Mouse (Mus musculus) A20 (cell line): Measurements from ENCODE around the gene Gnai2.

Source experiments
- DNase-seq: peaks from one replicate; pipeline ENCODE4 v3.0.0-alpha.2; 2011; ENCODE audit warnings: low read depth, low spot score

Gene Gnai2

DNA sequence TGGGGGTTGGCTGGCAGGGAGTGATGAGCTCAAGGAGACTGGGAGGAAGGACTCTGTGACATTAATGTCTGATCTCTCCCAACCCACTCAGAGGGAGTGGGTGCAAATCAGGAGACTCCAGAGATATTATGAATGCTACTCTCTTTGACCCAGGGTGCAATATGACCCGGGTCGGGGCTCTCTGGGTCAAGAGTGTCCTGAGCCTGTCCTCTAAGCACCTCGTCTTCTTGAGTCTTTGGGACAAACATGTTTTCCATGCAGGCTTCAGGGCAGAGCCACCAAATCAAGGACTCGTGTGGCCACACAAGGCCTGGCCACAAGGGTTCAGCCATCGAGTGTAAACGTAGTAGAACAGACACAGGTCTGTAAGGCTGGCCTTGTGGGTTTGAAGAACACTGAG is 22.9 kb upstream of the Gnai2 start:
- no peak for DNase-seq

DNA sequence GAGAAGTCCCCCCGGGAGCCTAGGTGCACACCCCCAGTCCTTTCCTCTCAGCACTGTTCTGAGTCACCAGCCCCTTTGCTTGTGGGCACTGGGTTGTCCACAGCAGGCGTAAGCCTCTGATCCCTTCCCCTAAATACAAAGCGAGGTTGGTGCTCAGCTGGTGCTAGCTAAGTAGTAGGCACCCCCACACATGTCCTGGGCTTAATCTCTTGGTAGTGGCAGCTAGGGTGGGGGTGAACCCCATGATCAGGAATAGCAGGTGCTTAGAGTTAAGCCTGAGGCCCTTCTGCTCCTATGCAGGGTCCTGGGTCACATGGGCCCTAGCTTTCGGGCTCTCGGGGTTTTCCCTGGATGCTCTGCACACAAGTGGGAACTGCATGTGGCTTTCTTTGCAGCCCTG is 22.0 kb upstream of the Gnai2 start:
- DNase-seq = no peak

DNA sequence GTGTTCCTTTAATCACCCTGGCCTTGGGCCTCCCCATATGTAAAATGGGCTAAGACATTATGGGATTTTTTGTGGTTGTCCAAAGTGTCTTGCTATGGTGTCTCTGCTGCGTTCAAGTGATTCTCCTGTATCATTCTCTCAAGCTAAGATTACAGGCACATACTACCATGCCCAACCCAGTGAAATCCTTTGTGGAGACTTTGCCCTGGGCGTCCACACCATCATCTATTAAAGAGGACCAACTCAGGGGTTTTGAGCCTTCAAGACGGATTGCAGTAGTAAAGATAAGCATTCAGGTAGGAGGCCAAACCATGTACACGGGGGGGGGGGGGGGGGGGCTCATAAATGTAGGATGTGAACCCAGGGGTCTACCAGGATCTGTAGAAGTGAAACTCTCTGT is 19.4 kb upstream of the Gnai2 start:
- DNase-seq = no peak

DNA sequence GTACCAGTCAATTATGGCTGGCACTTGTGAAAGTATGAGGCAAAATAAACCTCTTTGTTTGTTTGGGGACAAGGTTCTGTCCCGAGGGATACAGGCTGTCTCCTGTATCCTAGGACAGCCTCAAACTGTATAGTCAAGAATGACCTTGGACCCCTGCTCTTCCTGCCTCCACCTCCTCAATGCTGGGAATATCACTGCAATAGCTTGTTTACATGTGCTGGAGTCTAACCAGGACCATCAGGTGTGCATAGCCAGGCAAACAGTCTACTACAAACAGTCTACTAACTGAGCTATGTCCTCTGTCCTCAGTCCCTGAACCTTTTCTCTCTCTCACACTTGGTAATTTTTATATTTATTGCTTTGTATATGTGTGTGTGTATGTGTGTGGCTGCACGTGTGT is 18.3 kb upstream of the Gnai2 start:
- no peak for DNase-seq

DNA sequence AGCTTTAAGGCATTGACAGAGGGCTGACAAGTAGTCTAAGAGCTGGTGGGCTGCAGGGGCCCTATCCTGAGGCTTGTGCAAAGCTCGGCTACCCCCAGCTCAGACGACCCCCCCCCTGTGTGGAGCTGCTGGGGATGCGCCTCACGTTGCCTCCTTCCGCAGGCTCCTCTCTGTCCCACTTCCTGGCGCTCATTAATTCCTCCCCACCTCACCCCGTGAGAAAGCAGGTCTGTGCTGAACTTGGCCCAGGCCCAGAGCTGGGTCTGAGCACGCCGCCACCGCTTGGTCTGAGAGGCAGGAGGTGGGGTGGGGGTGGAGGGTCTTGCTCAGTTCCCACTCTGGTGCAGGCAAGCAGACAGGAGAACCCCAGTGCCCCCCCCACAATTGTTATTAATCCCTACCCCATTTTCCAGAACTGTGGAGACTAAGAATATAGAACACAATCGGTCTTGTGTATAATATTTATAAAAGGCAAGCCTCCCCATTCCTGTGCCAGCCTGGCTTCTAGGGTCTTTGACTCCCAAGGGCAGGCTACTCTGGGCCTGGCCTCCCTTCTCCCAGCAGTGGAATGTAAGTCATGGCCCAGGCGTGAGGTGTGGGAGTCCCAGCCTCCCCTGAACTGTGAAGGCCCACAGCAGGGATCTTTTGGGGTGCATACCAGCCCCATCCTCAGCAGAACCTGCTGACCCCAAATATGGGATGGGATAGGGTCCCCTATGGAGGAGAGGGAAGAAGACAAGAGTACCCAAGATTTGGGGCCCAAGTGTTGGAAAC is 15.7 kb upstream of the Gnai2 start:
- no peak for DNase-seq

DNA sequence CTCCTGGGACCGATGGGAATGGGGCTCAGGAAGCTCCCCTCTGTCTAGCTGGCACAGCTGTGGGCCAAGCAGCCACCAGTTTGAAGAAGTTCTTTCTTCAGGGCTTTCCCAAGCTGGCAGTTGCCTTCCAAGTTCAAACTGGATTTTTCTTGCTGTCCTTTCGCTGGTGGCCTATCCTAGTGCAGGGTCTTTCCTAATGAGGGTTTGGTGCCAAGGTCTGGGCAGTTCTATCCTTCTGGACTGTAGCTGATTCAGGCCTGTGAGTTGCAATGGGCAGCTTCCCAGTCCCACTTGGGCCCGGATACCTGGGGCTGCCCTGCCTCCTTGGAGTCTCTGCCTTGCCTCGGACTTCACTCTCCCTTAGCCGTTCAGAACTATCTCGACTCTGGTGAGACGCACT is 15.1 kb upstream of the Gnai2 start:
- DNase-seq = no peak

DNA sequence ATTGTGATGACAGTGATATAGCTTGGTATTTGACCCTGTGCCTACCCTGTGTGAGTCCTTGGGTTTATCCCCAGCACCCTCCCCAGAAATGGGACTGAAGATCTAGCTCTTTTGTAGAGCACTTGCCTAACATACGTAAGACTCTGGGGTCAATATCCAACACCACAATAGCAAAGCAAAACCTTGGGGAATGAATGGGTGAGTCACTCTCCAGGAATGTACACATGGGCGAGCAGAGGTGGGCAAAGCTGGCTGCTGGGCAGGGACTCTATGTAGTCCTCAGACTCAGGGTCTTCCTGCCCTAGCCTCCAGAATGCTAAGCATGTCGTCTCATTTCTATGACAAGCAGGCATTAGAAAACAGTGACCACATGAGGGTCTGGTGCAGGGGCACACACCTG is 13.6 kb upstream of the Gnai2 start:
- DNase-seq = no peak

DNA sequence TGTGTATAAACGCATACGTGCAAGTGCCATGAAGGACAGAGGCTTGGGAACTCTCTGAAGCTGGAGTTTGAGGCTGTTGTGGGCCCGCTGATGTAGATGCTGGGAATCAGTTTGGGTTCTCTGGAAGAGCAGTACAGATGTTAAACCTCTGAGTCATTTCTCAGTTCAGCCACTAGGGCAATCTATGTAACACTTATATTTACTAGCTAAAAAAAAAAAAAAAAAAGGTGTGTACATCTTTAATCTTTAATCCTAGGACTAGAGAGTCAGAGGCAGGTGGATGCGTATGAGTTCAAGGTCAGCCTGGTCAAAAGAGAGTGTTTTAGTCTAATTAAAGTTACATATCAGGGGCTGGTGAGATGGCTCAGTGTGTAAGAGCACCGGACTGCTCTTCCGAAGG is 11.8 kb upstream of the Gnai2 start:
- DNase-seq = peak; percentile 32

DNA sequence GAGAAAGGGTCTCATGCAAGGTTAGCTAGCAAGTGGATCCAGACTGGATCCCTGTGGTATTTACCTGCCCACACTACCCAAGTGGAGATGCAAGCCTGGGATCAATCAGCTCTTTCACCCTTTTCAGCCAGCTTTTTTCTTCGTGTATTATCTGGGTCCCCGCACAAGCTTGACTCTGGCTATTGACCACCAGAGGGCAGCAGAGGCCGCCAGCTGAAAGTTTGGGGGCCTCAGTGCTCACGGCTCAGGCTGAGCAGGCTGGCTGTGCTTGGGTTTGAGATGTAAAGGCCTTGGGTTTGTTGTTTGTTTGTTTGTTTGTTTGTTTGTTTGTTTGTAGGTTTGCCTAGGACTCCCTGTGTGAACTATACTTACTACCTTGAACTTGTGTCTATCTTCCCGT is 10.4 kb upstream of the Gnai2 start:
- DNase-seq = peak; percentile 90

DNA sequence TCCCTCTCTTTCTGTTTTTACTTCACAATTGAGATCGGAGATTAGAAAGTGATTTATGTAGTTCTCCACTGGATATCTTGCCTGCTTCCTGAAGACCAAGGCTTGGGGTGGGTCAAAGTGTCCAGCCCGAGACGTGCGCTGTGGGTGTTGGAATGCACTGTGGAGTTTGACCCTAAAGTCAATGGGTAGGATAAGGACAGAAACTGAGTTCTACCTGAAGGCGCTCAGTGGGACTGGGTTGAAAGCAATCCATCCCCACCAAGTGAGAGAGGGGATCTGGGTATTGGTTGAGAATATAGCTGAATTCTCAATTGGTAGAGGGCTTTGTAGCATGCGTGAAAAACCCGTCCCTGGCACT is 10.0 kb upstream of the Gnai2 start:
- no peak for DNase-seq

DNA sequence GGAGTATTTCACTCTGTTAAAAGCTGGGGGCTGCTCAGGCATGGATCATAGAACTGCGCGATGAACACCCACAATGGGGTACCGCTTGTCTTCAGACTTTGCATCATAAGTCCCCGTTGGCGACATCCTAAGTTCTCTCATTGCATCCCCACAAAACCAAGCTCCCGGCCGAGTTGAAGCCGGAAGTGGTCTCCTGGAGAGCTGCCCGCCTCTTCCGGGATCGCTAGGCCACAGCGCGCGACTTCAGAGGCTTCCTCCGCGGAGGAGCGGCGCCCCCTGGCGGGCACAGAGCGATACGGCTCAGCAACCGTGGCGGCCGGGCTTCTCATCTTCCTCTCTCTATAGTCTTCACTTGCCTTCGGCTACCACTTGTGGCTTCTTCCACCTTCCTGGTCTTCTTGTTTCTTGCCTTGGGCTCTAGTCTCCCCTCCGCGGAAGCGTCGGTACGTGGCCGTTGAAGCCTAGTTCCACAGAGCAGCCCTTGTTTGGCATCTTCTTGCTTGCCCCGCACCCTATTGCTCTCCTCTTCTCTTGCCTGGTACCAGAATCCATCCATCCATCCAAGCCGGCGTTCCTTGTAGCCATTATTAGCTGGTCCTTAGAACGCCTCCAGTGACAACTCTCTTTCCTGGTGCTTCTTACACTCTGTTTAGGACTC is 9.5 kb upstream of the Gnai2 start:
- peak; percentile 94 for DNase-seq

DNA sequence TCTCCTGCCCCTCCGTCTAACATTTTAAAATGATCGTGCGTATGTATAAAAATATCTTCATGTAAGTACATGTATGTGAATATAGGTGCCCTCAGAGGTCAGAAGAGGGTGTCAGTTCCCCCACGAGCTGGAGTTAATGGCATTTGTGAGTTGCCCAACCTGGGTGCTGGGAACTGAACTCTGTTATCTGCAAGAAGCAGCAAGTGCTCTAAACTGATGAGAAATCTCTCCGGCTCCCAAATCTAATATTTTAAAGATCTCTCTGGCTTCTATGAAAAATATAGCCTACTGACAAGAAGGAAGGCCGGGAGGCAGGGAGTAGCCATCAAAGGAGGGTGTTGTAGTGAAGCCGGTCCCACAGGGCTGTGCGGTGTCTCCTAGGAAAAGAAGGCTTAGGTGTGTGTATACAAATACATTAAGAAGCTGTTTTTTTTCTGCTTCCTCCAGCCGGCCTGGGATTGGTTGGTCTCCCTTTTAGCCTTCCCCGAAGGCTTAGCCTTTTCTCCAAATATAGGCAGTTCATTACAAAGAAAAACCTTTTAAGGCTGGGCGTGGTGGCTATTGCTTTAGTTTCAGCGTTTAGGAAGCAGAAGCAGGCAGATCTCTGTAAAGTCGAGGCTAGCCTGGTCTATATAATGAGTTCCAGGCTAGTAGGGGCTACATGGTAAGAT is 8.5 kb upstream of the Gnai2 start:
- DNase-seq = no peak

DNA sequence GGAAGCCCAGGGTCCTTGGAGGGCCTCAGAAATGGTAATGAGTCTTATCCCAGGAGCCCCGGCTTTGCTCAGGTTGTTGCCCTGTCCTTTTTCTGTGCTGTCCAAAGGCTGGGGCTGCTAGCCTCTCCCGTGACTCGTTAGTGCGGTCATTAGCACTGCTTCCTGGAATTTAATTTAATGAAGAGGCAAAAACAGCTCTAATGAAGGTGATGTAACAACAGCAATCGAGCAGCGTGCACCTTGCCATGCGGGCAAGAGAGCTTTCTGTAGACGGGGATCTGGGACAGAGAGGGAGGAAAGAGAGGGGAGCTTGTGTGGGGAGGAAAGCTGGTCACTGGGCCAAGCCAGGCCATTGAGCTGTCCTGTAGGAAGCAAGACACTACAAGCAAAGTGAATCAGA is 6.5 kb upstream of the Gnai2 start:
- DNase-seq = no peak

DNA sequence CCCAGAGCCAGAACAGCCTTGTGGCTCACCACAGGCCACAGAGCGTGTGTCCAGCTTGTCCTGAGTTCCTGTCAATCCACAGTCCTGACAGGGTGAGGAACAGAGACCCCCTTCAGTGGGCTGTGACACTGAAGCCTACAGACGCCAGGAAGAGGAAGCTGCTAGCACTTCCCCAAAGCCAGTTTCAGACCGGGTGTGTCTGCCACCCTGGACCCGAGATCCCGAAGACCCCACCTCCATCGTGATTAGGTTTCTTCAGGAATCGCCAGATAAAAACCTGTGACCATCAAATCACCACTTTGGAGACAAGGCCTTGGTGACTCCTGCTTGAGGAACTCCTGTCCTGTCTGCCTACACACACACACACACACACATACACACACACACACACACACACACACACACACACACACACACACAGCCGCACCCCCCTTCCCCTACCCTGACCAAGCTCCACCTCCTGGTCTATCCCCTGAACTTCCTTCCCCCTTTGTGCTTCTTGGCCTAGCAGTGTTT is 5.1 kb upstream of the Gnai2 start:
- DNase-seq = peak; percentile 90

DNA sequence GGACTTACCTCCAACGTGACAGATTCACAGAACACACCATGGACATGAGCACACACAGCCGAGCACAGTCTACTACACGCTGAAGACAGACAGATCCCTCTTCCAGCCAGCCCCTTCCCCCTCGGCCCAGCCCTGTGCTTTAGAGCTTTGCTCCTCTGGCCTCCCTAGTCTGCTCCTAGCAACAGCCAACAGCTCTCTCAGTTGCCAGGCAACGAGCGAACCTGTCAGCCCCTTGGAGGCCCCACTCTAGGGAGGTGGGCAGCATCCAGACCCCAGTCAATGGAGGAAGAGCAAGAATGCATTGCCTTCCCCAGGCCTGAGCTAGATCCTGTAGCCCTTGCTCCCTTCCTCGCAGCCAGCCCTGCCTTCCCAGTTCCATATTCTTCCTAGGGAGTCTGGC is 1.9 kb upstream of the Gnai2 start:
- no peak for DNase-seq

DNA sequence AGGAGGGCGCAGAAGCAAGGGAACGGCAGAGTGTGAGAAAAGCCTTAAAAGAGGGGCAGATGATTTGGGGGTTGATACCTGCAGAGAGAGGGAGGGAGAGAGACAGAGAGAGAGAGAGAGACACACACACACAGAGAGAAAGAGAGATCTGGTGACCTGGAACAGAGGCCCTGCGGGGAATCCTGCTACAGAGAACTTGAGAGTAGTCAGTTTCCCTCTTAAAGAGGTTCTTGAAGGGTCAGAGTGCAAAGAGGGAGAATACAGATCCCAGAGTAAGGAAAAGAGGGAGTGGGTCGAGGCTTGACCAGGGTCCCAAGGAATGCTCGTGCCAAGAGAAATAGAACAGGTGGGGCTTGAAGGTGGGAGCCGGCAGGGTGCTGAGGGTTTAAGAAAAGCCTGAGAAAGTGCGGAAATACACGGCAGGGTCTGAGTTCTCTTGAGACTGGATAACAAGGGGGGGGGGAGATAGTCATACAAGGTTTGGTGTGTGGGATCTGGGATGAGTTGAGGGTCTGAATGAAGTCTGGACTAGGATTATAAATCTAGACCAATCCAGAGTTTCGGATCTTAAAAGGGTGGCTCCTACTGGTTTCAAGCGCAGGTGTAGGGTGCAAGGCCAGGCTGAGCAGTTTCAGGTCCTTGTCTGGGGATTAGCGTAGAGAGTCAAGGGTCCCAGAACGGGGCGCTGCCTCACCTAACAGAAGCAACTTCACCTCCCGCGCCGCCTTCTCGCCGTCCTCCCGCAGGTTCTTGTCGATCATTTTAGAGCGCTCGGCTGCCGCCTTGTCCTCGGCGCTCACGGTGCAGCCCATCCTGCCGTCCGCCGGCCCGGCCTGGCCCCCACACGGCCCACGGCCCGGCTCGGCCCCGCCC is 525 bp downstream of the Gnai2 start:
- no peak for DNase-seq

DNA sequence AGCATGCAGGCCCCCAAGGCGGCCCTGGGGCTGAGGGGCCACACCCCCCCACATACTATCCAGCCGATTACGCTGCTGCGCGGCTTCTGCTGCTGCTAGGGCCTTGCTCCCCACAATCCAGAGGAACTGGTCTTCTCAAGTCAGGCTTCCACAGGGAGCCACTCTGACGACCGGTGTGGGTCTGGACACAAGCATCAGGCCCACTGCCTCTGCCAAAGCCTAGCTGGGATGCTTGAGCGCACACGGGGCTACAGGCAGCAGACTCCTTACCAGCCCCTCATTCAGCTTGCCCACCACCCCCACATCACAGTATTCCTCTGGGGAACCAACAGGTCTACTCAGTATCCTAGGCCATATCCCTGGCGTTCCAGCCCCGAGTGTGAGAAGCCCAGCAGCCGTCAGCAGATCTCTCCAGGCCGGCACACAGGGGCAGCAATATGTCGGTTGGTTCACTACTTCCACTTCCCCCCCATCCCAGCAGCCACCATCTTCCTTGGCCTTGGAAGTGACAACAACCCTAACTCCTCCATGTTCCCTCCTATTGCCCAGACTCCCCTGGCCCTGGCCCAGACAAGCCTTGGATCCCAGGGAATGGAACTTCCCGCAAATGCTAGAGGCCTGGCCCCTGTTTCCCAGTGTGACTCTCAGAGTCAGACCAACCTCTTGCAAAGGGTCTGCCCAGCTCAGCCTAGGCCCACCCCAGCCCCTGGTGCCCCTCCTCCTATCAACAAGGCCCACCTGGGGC is 1.3 kb downstream of the Gnai2 start:
- peak; percentile 77 for DNase-seq

DNA sequence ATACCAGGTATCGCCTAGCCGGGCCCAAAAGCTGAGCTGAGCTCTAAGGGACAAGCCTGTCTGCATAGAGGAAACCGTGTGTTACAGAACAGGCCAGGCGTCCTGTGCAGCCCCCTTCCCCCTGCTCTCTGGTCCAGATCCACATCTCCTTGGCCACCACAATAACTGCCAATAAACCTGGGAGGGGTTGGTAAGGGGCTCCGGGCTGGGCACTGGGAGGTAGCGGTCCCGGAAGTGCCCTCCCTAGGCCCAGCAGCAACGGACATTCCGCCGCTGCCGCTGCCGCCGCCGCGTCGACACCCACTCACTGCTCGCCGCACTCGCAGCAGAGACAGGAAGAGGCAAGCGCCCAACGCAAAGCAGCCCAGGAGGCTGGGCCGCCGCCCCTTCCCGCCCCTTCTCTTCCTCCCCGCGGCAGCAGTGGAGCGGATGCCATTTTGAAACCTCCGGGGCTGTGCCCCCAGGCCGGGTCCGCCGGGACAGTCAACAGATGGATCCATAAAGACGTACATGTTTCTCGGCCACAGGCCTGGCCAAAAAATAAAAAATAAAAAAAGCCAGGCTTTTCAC is 2.0 kb downstream of the Gnai2 start:
- peak; percentile 91 for DNase-seq

DNA sequence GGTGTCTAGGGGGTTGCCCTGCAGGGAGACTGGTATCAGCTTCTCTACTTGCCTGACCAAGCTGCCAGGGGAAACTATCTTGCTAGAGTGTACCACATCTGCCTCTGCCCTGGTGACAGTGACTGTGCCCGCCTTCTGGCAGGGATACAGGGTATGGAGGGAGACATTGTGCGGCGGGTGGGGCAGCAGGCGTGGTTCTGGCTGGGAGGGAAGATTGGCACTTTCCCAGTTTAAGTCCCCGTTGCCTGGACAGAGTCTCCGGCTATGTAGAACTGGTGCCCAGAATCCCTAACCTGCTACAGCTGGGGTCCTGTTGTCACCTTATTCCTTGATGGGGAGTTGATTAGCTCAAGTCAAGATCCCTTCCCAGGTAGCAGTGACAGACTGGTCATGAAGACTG is 2.7 kb downstream of the Gnai2 start:
- DNase-seq = no peak

DNA sequence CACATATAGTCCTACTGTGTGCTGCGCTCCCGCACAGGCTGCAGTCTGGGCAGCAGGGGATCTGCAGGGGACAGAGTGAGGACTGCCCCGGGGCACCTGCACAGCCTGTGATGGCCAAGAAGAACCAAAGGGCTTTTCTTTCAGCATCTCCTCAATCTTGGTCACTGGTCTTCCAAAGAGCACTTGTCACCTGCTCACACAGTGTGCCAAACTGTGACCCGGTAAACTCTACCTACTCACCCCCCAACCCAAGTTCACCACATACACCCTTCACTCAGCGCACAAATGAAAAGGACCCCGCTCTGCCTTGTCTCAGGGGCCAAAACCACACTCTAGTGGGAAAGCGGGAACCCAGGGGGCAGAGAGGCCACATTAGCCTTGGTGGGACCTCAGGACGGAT is 3.3 kb downstream of the Gnai2 start:
- no peak for DNase-seq

DNA sequence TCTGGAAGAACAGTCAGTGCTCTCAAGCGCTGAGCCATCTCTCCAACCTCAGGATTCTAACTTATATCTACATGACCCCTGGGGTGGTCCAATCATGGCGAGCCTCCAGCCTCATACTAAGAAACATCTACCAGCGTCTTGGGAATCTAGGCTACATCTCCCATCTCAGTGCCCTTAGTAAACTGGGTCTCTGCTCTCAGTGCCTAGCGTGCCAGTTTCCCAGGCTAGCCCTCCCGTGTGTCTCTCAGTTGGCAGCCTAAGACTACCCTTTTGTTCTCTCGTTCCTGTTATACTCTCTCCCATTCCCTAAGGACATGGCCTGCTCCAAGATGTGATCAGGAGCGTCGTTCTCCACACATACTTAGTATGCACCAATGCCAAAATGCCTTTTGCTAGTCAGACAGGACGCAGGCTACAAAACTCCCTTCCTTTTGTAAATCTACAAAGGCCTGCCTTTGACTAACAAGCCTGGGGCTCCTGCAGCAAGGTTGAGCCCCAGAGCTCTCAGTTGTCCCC is 3.8 kb downstream of the Gnai2 start:
- DNase-seq = no peak
